Mouse (Mus musculus) heart, embryonic 15.5 days (tissue): ENCODE measurements around the gene 2210407C18Rik. TPM values are rescaled to one million over a fixed set of nuclear protein-coding genes. Genes with fewer than 3 reads are reported as not detected.

Experiments
- ATAC-seq: fragments of 200-750 bp; cut with Nextera tagmentation; replicated peaks from 2 replicates; pipeline ENCODE4 v1.8.0; 2017; ENCODE audit warnings: low read depth, moderate TSS enrichment; ENCODE audit not compliant: insufficient number of reproducible peaks, insufficient read depth, low FRiP score
- H3K27ac ChIP-seq: fragments of 300-500 bp; sonication (generic); 2 replicates; pipeline ENCODE4 v1.5.1; 2015; ENCODE audit warnings: mild to moderate bottlenecking, inconsistent platforms
- H3K27me3 ChIP-seq: fragments of 300-500 bp; sonication (generic); 2 replicates; pipeline ENCODE4 v1.6.1; 2015; ENCODE audit warnings: inconsistent platforms
- H3K36me3 ChIP-seq: fragments of 300-500 bp; sonication (generic); 2 replicates; pipeline ENCODE4 v1.6.1; 2015; ENCODE audit warnings: mild to moderate bottlenecking, inconsistent platforms
- H3K4me1 ChIP-seq: fragments of 300-500 bp; sonication (generic); replicated peaks from 2 replicates; pipeline ENCODE4 v1.6.1; 2015; ENCODE audit warnings: inconsistent platforms
- H3K4me2 ChIP-seq: fragments of 300-500 bp; sonication (generic); 2 replicates; pipeline ENCODE4 v1.6.1; 2015; ENCODE audit warnings: inconsistent platforms, mild to moderate bottlenecking, moderate library complexity
- H3K4me3 ChIP-seq: fragments of 300-500 bp; sonication (generic); 2 replicates; pipeline ENCODE4 v1.5.1; 2015; ENCODE audit warnings: mild to moderate bottlenecking, inconsistent platforms
- H3K9ac ChIP-seq: fragments of 300-500 bp; sonication (generic); 2 replicates; pipeline ENCODE4 v1.6.1; 2015; ENCODE audit warnings: mild to moderate bottlenecking, inconsistent platforms
- H3K9me3 ChIP-seq: fragments of 300-500 bp; sonication (generic); replicated peaks from 2 replicates; pipeline ENCODE4 v1.6.1; 2016; ENCODE audit warnings: inconsistent platforms
- WGBS: fragments of 180-500 bp; shearing (Covaris S2); methylation state at CpG from one replicate; pipeline ENCODE4 v1.1.7; 2015; ENCODE audit warnings: mixed read lengths; 5-methylcytosine and 5-hydroxymethylcytosine counted together
- polyA plus RNA-seq: library from polyadenylated mRNA; unstranded; fragments of >200 nt; fragmentation: Nextera tagmentation; extraction: Ambion mirVana; gene quantifications from 2 replicates; pipeline ENCODE4 v1.2.1, GENCODE M21; 2015

2210407C18Rik gene
- not detected in 2 replicates for polyA plus RNA-seq

DNA sequence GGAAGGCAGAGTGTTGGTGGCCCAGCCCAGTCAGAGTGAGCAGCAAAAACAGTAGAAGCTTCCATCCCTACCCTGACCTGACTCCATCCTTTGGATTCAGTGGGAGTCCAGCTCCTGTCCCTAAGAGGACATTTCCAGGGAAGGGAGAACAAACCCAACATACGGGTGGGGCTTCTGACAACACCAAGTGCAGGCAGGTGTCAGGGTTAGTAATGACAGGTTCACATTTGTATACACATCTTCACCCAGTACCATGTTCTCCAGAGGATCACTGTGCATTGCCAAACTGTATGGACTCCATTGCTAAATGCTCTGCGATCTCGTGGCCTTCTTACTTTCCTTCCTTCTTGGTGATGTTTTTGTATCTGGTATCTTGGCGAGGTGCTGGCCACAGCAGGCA is at the start of gene 2210407C18Rik:
TSS of gene 2210407C18Rik (minus strand) at position 101 of the 400 bp plus-strand sequence.
- no peak within 1 kb of the TSS for H3K4me3 ChIP-seq
- no peaks in the 10 kb centered on the region for H3K27me3 ChIP-seq
- H3K9me3 ChIP-seq, result no peaks in the 10 kb centered on the region
- no peak within 1 kb of the TSS for H3K9ac ChIP-seq
- no peaks in the 10 kb centered on the region; the same call in 1 of the 2 replicates for H3K4me1 ChIP-seq
- no peak within 1 kb of the TSS for H3K4me2 ChIP-seq
- 84% methylated on average over 4 of the region's 4 CpGs for WGBS
- no peaks in the 10 kb centered on the region for H3K36me3 ChIP-seq
- no peak within 1 kb of the TSS for H3K27ac ChIP-seq
- ATAC-seq, result no peak

DNA sequence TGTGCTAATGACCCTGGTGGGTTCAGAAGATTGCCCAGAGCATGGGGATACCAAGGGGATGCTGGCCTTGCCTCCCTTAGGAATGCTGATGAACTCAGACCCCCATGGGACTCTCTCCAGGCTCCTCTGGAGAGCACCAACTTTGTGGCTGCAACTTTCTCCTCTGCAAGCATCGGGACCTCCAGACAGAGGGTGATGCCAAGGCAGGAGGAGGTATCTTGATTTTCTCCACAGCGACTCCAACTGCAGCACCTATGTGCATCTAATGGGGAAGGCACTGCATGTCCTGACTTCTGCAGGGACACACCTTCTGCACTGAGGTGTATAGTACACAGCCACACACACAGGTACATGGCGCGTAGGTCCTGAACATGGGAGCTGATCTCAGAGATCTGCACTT is 42.7 kb upstream of the 2210407C18Rik start, which contains the start of gene Olfr322:
TSS of gene Olfr322 (plus strand) at position 187 of the 400 bp plus-strand sequence.
- Histone ChIP-seq H3K4me3 (no peak within 1 kb of the TSS), H3K36me3 (no peaks in the 10 kb centered on the region), H3K27ac (no peak within 1 kb of the TSS), H3K4me2 (no peak within 1 kb of the TSS), H3K4me1 (no peaks in the 10 kb centered on the region), H3K9me3 (no peaks in the 10 kb centered on the region), H3K27me3 (no peaks in the 10 kb centered on the region), H3K9ac (no peak within 1 kb of the TSS)
- WGBS, result 76% methylated on average over 4 of the region's 4 CpGs
- no peak for ATAC-seq

DNA sequence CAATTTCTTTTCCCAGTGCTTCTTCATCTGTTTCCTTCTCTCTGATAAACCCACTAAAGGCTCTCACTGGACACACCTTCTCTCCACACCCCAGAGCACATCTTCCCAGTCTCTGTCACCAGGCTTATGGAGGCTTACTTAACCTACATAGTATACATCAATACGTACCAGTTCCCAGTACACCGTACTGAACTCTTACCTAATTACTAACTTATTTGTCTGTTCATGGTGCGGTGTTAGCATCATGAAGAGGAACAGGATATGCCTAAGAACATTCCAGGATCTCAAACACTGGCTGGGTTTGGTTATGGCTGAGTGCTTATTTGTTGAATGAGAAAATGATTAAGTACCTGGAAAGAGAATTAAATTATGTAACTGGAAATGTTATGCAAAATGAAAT is 39.3 kb upstream of the 2210407C18Rik start:
- ATAC-seq, result no peak
- Histone ChIP-seq H3K4me1 (no peaks in the 10 kb centered on the region), H3K27me3 (no peaks in the 10 kb centered on the region), H3K4me2 (no peak overlapping the region), H3K9ac (no peak overlapping the region), H3K27ac (no peak overlapping the region), H3K36me3 (no peaks in the 10 kb centered on the region), H3K9me3 (no peaks in the 10 kb centered on the region), H3K4me3 (no peak overlapping the region)
- 86% methylated on average over 3 of the region's 3 CpGs for WGBS

DNA sequence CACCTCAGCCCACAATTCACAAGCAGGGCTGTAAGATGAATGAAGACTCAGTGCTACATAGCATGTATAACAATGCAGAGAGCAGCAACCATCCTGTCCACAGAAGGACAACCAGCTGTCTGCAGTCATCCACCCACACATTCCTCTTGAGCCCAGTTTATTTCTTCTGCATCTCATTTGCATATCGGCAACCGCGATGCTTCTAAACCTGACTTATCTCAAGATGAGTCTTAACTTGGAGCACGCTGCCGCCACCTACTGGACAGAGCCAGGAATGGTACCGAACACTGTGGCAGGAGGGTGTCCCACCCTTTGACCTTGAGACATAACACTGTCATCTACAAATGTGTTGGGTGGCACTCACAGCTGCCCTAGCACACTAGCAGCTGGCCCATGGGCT is 27.5 kb upstream of the 2210407C18Rik start:
- no peaks in the 10 kb centered on the region for H3K36me3 ChIP-seq
- H3K9ac ChIP-seq, result no peak overlapping the region
- no peak overlapping the region for H3K4me2 ChIP-seq
- no peak overlapping the region for H3K27ac ChIP-seq
- H3K9me3 ChIP-seq, result no peaks in the 10 kb centered on the region
- H3K27me3 ChIP-seq, result peaks cover 35% of the 10 kb centered on the region
- no peak overlapping the region for H3K4me3 ChIP-seq
- H3K4me1 ChIP-seq, result peaks cover 7% of the 10 kb centered on the region
- WGBS, result 29% methylated on average over 6 of the region's 6 CpGs
- no peak for ATAC-seq

DNA sequence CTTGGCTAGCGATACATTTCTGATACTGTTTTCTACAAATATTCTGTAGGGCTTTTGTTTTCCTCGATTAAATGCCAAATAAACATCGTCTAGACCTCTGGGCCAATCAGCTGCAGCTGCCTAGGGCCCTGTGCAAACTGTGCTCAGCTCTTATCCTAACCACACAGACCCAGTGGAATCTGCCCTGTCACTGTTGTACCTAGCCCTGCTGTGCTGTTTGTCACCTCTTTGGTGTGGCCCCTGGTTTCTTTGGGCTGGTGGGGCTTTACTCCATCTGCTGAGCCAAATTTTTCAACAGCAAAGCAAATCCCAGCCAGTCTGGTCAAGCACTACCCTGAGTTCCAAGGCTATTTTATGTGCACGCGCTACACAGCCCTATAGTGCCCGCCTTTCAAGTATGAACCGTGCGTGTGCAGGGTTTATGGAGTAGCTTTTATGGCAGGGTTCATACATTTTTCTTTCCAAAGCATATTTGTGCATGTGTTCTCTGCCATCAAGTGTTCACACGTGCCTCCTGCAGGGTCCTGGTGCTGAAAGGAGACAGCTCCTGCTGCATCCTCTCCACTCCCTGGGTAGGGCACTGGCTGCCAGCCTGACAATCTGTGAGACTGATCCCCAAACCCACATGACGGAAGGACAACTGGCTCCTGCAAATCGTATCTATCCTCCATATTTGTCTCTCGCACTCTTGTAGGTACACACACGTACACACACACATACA is 25.9 kb upstream of the 2210407C18Rik start:
- Histone ChIP-seq H3K27ac (no peak overlapping the region), H3K9me3 (no peaks in the 10 kb centered on the region), H3K36me3 (no peaks in the 10 kb centered on the region), H3K4me3 (no peak overlapping the region), H3K9ac (no peak overlapping the region), H3K4me1 (peaks cover 7% of the 10 kb centered on the region), H3K4me2 (no peak overlapping the region), H3K27me3 (peaks cover 44% of the 10 kb centered on the region)
- WGBS, result 78% methylated on average over 13 of the region's 13 CpGs
- ATAC-seq, result no peak

DNA sequence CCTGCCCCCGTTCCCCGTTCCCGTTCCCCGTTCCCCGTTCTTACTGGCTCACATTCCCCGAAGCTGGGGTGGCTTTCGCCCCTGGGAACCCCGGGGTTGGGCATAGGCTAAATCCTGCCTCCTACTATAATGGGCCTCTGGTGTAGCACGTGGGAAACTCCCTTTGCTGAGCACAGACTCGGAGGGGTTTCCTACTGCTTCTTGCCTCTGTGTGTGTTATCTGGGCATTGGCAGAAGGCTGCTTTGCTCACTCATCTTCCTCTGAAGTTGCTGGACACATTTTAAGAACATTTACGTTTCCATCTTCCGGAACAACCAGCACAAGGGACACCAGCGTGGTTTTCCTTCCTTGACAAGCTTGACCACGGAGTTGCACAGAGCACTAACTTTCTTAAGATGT is 25.2 kb upstream of the 2210407C18Rik start:
- Histone ChIP-seq H3K4me3 (no peak overlapping the region), H3K27me3 (peaks cover 44% of the 10 kb centered on the region), H3K4me1 (peaks cover 7% of the 10 kb centered on the region), H3K4me2 (peak overlapping the region; percentile 73), H3K9me3 (no peaks in the 10 kb centered on the region), H3K27ac (no peak overlapping the region), H3K36me3 (no peaks in the 10 kb centered on the region), H3K9ac (no peak overlapping the region)
- ATAC-seq, result no peak
- whole genome bisulfite sequencing, result 27% methylated on average over 14 of the region's 14 CpGs

DNA sequence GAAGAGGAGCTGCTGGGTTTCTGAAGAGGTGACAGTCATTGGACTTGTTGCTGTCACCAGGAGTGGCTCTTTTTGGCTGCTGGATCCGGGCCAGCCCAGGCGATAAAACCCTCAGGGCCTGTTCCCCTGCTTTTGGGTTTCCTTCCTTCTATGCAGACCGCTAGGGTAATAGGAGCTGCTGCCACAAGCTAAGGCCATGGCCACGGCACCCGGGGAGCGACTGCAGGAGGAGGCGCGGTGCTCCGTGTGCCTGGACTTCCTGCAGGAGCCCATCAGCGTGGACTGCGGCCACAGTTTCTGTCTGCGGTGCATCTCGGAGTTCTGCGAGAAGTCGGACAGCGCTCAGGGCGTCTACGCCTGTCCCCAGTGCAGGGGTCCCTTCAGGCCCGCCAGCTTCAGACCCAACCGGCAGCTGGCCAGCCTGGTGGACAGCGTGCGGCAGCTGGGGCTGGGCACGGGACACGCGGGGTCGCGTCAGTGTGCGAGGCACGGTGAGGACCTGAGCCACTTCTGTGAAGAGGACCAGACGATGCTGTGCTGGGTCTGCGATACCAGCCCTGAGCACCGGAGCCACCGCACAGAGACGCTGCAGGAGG is 24.5 kb upstream of the 2210407C18Rik start, which contains the start of gene Trim58:
TSS of gene Trim58 (plus strand) at position 194 of the 596 bp plus-strand sequence.
- peaks cover 44% of the 10 kb centered on the region for H3K27me3 ChIP-seq

DNA sequence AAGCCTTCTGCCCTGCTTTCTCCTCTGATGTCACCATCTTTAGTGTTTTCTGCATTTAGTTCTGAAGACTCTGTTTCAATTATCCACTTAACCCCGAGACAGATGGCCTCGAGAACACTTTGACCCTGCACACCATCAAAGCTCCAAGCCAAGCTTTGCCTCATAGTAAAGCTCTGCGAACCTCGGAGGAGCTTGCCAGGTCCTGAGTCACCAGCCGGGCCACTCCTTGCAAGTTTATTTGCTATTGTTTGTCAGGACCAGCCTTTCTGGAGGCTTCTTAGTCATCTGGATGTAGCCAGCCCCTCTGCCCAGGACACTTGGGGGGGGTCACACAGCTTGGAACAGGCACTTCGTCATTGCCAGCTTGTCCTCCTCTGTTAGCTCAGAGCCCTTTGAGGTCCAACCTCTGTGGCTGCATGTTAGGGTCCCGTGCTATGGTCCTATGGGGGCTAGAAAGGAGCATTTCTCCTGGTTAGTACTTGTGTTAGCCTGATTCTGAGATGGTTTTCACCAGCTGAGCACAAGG is 22.4 kb upstream of the 2210407C18Rik start:
- H3K9ac ChIP-seq, result no peak overlapping the region
- H3K4me3 ChIP-seq, result no peak overlapping the region
- H3K36me3 ChIP-seq, result no peaks in the 10 kb centered on the region
- 61% methylated on average over 7 of the region's 7 CpGs for WGBS
- peaks cover 7% of the 10 kb centered on the region for H3K4me1 ChIP-seq
- H3K4me2 ChIP-seq, result no peak overlapping the region
- no peak for ATAC-seq
- H3K27ac ChIP-seq, result no peak overlapping the region
- peaks cover 44% of the 10 kb centered on the region for H3K27me3 ChIP-seq
- H3K9me3 ChIP-seq, result no peaks in the 10 kb centered on the region

More for the DNA sequence above, 24.5 kb upstream of the 2210407C18Rik start, which contains the start of gene Trim58:
- no peaks in the 10 kb centered on the region for H3K9me3 ChIP-seq
- no peak for ATAC-seq
- 4% methylated on average over 34 of the region's 34 CpGs for WGBS
- peak within 1 kb of the TSS; percentile 12; the same call in 1 of the 2 replicates for H3K9ac ChIP-seq
- H3K36me3 ChIP-seq, result no peaks in the 10 kb centered on the region
- H3K27ac ChIP-seq, result no peak within 1 kb of the TSS
- H3K4me3 ChIP-seq, result peak within 1 kb of the TSS; percentile 43
- H3K4me2 ChIP-seq, result peak within 1 kb of the TSS; percentile 73
- peaks cover 7% of the 10 kb centered on the region for H3K4me1 ChIP-seq

DNA sequence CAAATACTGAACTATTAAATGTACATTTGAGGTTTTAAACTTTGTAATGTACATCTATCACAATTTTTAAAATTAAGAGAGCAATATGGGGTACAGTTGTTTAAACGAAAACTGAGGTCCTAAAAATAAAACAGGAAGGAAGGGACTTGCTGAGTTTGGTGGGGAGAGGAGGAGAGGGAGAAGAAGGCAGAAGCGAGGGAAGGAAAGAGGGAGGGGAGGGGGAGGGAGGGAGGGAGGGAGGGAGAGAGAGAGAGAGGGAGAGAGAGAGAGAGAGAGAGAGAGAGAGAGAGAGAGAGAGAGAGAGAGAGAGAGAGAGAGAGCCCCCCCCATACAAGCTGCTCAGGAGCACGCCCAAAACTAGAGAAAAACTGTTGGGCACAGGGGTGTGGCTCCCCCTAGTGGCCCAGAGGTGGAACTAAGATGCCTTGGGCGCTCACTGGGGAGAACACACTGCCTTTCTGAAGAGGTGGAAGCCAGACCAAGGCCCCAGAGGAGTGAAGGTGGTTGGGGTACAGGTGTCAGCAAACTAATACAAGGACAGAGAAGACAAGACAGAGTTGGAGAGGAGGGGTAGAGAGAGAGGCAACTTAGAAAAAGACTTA is 20.6 kb upstream of the 2210407C18Rik start:
- H3K27ac ChIP-seq, result no peak overlapping the region
- peaks cover 38% of the 10 kb centered on the region for H3K27me3 ChIP-seq
- H3K4me1 ChIP-seq, result peaks cover 7% of the 10 kb centered on the region
- WGBS, result 8% methylated on average over 3 of the region's 4 CpGs
- no peaks in the 10 kb centered on the region for H3K36me3 ChIP-seq
- no peak for ATAC-seq
- no peak overlapping the region for H3K4me3 ChIP-seq
- no peak overlapping the region for H3K9ac ChIP-seq
- H3K4me2 ChIP-seq, result no peak overlapping the region
- no peaks in the 10 kb centered on the region for H3K9me3 ChIP-seq

DNA sequence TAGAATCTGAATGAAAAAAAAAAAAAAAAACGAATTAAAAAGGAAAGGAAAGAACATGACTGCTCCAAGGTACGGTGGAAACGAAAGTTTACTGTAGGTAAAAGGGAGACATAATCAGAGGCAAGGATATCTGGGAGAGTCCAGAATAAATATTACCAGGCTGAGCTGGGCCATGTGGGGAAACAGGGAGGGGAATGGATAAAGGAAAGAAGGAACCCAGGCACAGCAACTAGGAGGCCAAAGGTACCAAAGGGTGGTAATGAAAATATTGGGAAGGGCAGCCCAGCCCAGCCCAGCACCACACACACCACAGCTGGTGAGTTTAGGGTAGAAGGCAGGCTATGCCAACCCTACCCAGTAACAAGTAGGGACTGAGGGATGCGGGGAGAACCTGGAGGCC is 19.0 kb upstream of the 2210407C18Rik start:
- H3K27me3 ChIP-seq, result peaks cover 22% of the 10 kb centered on the region
- no peak overlapping the region for H3K4me2 ChIP-seq
- no peaks in the 10 kb centered on the region for H3K36me3 ChIP-seq
- WGBS, result 59% methylated on average over 4 of the region's 4 CpGs
- H3K27ac ChIP-seq, result no peak overlapping the region
- H3K4me3 ChIP-seq, result no peak overlapping the region
- H3K9ac ChIP-seq, result no peak overlapping the region
- no peak for ATAC-seq
- H3K9me3 ChIP-seq, result no peaks in the 10 kb centered on the region
- no peaks in the 10 kb centered on the region for H3K4me1 ChIP-seq

DNA sequence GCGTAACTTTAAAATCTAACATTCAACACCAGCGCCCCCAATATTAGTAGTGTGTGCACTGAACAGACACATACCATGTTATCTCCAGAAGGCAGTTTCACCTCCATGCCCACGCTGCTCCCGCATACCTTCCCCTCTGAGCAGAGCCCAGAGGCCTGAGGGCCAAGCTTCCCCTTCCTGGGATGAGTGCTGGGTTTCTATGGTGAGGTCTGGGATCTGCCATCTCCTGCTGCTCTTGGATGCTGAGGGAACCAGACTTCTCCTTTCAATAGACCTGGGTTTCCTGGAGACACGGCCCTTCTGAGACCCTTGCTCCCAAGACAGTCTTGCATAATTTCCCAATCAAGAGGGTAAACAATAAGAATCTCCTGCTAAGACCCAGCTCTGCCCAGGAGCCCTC is 14.5 kb upstream of the 2210407C18Rik start, which contains the start of gene Olfr323:
TSS of gene Olfr323 (minus strand) at position 101 of the 400 bp plus-strand sequence.
- H3K9me3 ChIP-seq, result no peaks in the 10 kb centered on the region
- no peak within 1 kb of the TSS for H3K4me2 ChIP-seq
- H3K4me1 ChIP-seq, result no peaks in the 10 kb centered on the region
- no peak within 1 kb of the TSS for H3K27ac ChIP-seq
- no peaks in the 10 kb centered on the region; the same call in 1 of the 2 replicates for H3K27me3 ChIP-seq
- H3K4me3 ChIP-seq, result no peak within 1 kb of the TSS
- H3K9ac ChIP-seq, result no peak within 1 kb of the TSS
- ATAC-seq, result no peak
- no peaks in the 10 kb centered on the region for H3K36me3 ChIP-seq
- 63% methylated on average over 5 of the region's 5 CpGs for WGBS
